Mouse (Mus musculus) liver, adult 2 months (tissue): Measurements from ENCODE around the gene Gnl2. TPM values are rescaled to one million over a fixed set of nuclear protein-coding genes. Genes with fewer than 3 reads are reported as not detected.

Experiments
- DNase-seq: peaks from one replicate; pipeline ENCODE4 v3.0.0-alpha.2; 2011; ENCODE audit warnings: low read depth, low spot score; ENCODE audit errors: extremely low read depth
- H3K27ac ChIP-seq: fragments of 200-500 bp; replicated peaks from 2 replicates; pipeline ENCODE4 v1.5.1; 2012; ENCODE audit warnings: low read depth, mild to moderate bottlenecking, control low read depth, inconsistent platforms, low read length; ENCODE audit not compliant: insufficient read depth
- H3K27me3 ChIP-seq: fragments of 200-500 bp; 2 replicates; pipeline ENCODE4 v1.6.1; 2012; ENCODE audit warnings: mild to moderate bottlenecking, moderate library complexity, low read length, inconsistent platforms; ENCODE audit not compliant: control insufficient read depth, insufficient read depth
- H3K36me3 ChIP-seq: fragments of 200-500 bp; 2 replicates; pipeline ENCODE4 v1.6.1; 2012; ENCODE audit warnings: low read length, inconsistent platforms; ENCODE audit not compliant: control insufficient read depth, insufficient read depth
- H3K4me1 ChIP-seq: fragments of 200-500 bp; 2 replicates; pipeline ENCODE4 v1.6.1; 2011; ENCODE audit warnings: low read length; ENCODE audit not compliant: control insufficient read depth, insufficient read depth
- H3K4me3 ChIP-seq: fragments of 200-500 bp; 2 replicates; pipeline ENCODE4 v1.5.1; 2011; ENCODE audit warnings: low read depth, mild to moderate bottlenecking, control low read depth, low read length, moderate library complexity; ENCODE audit not compliant: insufficient read depth
- H3K79me2 ChIP-seq: fragments of 200-500 bp; 2 replicates; pipeline ENCODE4 v1.6.1; 2012; ENCODE audit warnings: inconsistent platforms, mild to moderate bottlenecking, low read length, moderate library complexity; ENCODE audit not compliant: control insufficient read depth, insufficient read depth
- H3K9ac ChIP-seq: fragments of 200-500 bp; 2 replicates; pipeline ENCODE4 v1.6.1; 2012; ENCODE audit warnings: low read depth, mild to moderate bottlenecking, control low read depth, inconsistent platforms, low read length
- CTCF ChIP-seq: fragments of 200-500 bp; IDR thresholded peaks from 2 replicates; pipeline ENCODE4 v1.5.1; 2011; ENCODE audit warnings: low read depth, low read length, control low read depth
- POLR2A ChIP-seq: fragments of 200-500 bp; IDR thresholded peaks from 2 replicates; pipeline ENCODE4 v1.6.1; 2011; ENCODE audit warnings: low read length, control low read depth; ENCODE audit not compliant: insufficient read depth; ENCODE audit errors: extremely low read depth
- WGBS: fragments of 180-500 bp; shearing (Covaris S2); methylation state at CpG from one replicate; pipeline ENCODE4 v1.1.7; 2018; 5-methylcytosine and 5-hydroxymethylcytosine counted together
- polyA plus RNA-seq: library from polyadenylated mRNA; depleted of rRNA; stranded (reverse); fragments of >200 nt; gene quantifications from 2 replicates; pipeline ENCODE4 v1.2.3, GENCODE M21; 2012
- total RNA-seq: library from RNA; depleted of rRNA; stranded (reverse); fragments of >200 nt; gene quantifications from 2 replicates; pipeline ENCODE4 v1.2.3, GENCODE M21; 2014

The Gnl2 gene
- total and polyA plus RNA-seq, 2 experiments = 13.7 to 22.0 TPM

DNA sequence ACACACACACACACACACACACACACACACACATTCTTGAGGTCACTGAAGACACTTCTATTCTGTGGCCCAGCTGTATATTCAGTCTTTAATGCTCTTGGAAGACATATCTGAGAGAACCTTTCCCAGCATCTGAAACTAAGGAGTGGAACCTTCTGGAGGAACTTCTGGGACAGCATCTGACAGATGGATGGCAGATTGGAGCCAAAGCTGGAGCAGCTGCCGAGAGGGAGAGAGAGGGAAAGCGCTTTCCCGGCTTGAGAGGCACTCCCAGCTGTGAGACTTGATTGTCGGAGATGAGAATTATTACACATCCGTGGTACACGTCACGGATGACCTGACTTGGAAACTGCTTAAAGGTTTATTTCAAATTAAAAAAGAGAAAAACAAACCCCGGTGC is 7.7 kb upstream of the Gnl2 start:
- no peaks in the 10 kb centered on the region for H3K79me2 ChIP-seq
- H3K9ac ChIP-seq = no peak overlapping the region
- no peak overlapping the region for H3K4me3 ChIP-seq
- H3K4me1 ChIP-seq = no peaks in the 10 kb centered on the region
- H3K27me3 ChIP-seq = peaks cover 6% of the 10 kb centered on the region; the same call in 1 of the 2 replicates
- no peak overlapping the region for H3K27ac ChIP-seq
- no peaks in the 10 kb centered on the region for H3K36me3 ChIP-seq
- DNase-seq = no peak
- WGBS = 74% methylated on average over 8 of the region's 8 CpGs
- no peak for TF ChIP-seq CTCF
- no peak for TF ChIP-seq POLR2A

DNA sequence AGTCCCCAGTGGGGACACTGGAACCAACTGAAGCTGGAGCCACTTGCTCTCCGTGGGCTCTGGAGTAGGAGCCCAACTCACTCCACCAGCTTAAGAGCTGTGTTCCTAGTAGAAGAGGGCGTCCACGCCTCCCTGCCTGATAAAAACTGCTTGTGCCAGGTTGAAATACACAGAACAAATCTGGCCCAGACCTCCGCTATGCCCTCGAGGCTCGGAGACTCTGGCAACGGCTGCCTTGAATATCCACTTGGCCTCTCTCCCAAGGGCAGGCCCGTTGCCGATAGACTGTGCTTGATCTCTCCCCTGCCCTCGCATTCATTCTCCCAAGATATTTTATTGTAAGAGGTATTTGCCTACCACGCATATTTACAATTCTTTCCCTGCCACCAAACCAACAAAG is 1.0 kb downstream of the Gnl2 start:
- Histone ChIP-seq H3K27me3 (no peaks in the 10 kb centered on the region), H3K36me3 (no peaks in the 10 kb centered on the region), H3K4me3 (no peak overlapping the region), H3K9ac (no peak overlapping the region), H3K27ac (no peak overlapping the region), H3K79me2 (no peaks in the 10 kb centered on the region), H3K4me1 (no peaks in the 10 kb centered on the region)
- TF ChIP-seq CTCF = no peak
- TF ChIP-seq POLR2A = no peak
- no peak for DNase-seq
- WGBS = 85% methylated on average over 11 of the region's 11 CpGs

DNA sequence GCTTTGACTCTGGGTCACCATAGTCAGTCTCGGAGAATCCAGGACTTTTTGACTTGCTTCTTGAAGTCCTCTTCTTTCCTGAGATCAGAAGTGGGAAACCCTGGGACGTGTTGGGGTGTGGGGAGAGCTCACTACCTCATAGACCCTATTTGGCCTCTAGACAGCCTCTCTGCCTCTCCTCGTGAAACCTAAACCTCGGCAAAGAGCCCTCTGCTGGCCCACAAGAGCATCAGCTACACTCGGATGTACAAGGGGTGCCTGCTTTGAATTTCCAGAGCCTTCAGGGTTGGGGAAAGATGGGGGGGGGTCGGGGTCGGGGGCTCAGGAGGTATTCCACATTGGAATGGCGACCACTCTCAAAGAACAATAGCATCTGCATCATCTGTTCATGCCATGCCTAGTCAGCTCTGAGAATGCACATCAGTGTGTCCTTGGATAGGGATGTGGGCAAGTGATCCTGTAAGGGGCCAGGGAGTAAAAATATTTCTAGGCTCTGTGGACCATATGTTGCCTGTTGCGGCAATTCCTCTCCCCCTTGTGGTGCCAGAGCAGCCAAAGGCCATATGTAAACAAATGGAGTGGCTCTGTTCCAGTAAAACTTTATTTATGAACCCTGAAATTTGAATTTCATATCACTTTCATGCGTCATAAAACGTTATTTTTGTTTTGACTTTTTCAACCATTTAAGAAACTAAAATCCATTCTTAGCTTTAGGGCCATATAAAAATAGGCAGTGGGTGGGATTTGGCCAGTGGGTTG is 4.6 kb downstream of the Gnl2 start:
- DNase-seq = no peak

DNA sequence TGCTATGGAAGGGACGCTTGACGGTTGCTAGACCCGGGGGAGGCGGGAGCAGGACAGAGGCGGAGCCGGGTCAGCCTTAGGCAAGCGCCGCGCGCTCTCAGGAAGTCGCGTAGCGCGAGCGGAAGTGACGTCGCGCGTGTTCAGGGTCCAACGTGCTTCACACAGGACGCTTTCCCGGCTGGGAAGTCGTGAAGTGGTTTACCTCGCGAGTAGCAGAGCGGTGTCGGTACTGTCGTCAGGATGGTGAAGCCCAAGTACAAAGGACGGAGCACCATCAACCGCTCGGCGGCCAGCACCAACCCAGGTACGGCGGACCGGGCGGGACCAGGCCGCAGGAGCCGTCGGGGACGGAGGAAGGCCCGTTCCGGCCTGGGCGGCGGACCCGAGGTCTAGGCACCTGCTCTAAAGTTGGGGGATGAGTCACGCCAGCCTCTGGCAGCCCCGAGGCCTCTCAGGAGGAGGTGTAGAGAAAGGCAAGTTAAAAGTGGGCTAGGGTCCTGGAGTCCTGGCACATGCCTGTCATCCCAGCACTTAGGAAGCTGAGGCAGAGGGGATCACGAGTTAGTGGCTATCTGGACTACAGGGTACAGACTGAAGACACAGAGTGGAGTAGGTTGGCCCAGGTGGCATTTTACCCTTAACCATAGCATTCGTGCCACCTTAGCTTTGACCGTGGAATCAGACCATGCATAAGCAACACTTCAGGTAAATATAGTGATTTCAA is 13.7 kb downstream of the Gnl2 start:
- WGBS = under 1% methylated on average over 50 of the region's 50 CpGs
- peaks cover 2% of the 10 kb centered on the region; the same call in 1 of the 2 replicates for H3K36me3 ChIP-seq
- DNase-seq = peak; percentile 91
- peak overlapping the region; percentile 50 for H3K27ac ChIP-seq
- TF ChIP-seq CTCF (no peak), POLR2A (peak; percentile 70)
- no peaks in the 10 kb centered on the region for H3K27me3 ChIP-seq
- peak overlapping the region; percentile 83 for H3K4me3 ChIP-seq
- H3K79me2 ChIP-seq = peaks cover 15% of the 10 kb centered on the region; the same call in 1 of the 2 replicates
- H3K9ac ChIP-seq = peak overlapping the region; percentile 82
- H3K4me1 ChIP-seq = peaks cover 11% of the 10 kb centered on the region

More for the DNA sequence above, 4.6 kb downstream of the Gnl2 start:
- Histone ChIP-seq H3K36me3 (no peaks in the 10 kb centered on the region), H3K27ac (no peak overlapping the region), H3K27me3 (no peaks in the 10 kb centered on the region), H3K79me2 (no peaks in the 10 kb centered on the region), H3K4me3 (no peak overlapping the region), H3K4me1 (no peaks in the 10 kb centered on the region), H3K9ac (no peak overlapping the region)
- TF ChIP-seq CTCF = no peak
- TF ChIP-seq POLR2A = no peak
- WGBS = 34% methylated on average over 11 of the region's 11 CpGs

DNA sequence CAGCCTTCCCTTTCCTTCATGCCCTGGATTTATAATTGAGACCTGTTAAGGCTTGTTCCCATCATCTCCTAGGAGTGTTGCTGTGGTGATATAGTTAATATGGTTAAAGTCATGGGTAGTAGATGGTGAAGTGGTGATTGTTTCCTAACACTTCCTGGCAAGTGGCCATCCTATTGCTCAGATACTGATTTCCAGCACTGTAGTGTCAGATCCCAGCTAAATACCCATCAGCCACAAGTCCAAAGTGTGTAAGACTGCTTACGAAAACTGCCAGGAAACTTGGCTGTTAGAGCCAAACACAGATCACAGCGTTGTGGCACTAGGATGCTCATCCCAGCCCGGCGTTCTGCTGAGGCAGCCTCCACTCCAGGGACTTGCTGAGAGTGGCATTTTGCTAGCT is 18.0 kb downstream of the Gnl2 start:
- Histone ChIP-seq H3K27me3 (no peaks in the 10 kb centered on the region), H3K4me3 (no peak overlapping the region), H3K79me2 (peaks cover 18% of the 10 kb centered on the region; the same call in 1 of the 2 replicates), H3K36me3 (peaks cover 29% of the 10 kb centered on the region), H3K9ac (no peak overlapping the region), H3K4me1 (peaks cover 8% of the 10 kb centered on the region), H3K27ac (no peak overlapping the region)
- TF ChIP-seq CTCF = no peak
- no peak for TF ChIP-seq POLR2A
- peak; percentile 70 for DNase-seq
- WGBS = 25% methylated on average over 4 of the region's 4 CpGs
